Mouse (Mus musculus): ENCODE data around the gene Tcaf2.

- TF ChIP-seq EP300 (optimal IDR thresholded peaks at IDR 0.05) (no peak), CTCF (IDR thresholded peaks at IDR 0.05; ENCODE audit: low read depth) (peak; percentile 76)
Observed at GRCm38 (mm10) chr6:42612218-42612617, 32.8 kb downstream of the Tcaf2 start.

All from stomach, postnatal 0 days (tissue).